Mouse (Mus musculus): ENCODE results near the gene Ccdc87. TPM values are rescaled to one million over a fixed set of nuclear protein-coding genes. Genes with fewer than 3 reads are reported as not detected.
"Not testable (repeated sequence)": the region's sequence is repeated elsewhere in the genome, so short reads cannot be mapped to it uniquely, and the experiment has no call there.

The Ccdc87 gene
- total and polyA plus RNA-seq, 3 experiments, result 0.05 TPM; not detected in 2

DNA sequence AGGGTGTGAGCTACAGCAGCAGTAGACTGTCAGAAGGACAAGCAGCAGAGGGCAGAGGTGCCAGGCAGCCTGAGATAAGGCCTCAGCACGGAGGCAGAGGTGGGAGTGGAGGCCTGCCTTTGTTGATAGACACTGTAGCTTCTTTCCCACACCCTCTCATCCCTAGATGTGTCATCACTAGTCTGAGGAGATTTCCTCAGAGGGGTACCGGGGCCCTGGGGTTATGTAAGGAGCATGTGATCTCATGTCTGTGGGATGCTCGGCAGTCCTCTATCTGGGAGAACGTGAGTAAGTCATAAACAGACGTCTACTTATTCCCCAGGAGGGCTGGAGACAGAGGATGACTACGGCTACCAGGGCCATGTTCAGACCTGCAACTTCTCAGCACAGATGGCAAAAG lies 19.9 kb downstream of the Ccdc87 start:
- ATAC-seq (ENCODE audit: extremely low read depth, insufficient number of reproducible peaks, low FRiP score, poor library complexity, severe bottlenecking) (no peak), DNase-seq (ENCODE audit: low spot score) (no peak)
- TF ChIP-seq TAL1 (conservative IDR thresholded peaks at IDR 0.05; ENCODE audit: low read depth, low read length), result no peak
- no peak for TF ChIP-seq CTCF (IDR thresholded peaks at IDR 0.05; ENCODE audit: low read depth, low read length)
- TF ChIP-seq GATA1 (IDR thresholded peaks at IDR 0.05; ENCODE audit: borderline replicate concordance, low read length), result no peak
- no peak for TF ChIP-seq GATA2 (IDR thresholded peaks at IDR 0.05; ENCODE audit: borderline replicate concordance, low read depth, low read length)
- TF ChIP-seq POLR2AphosphoS5 (IDR thresholded peaks at IDR 0.05; ENCODE audit: insufficient replicate concordance, low read depth, low read length), result no peak
- H3K36me3 ChIP-seq (replicated peaks), result no peaks in the 10 kb centered on the region
- peaks cover 8% of the 10 kb centered on the region for H3K4me1 ChIP-seq (ENCODE audit: insufficient read depth, low read depth, low read length)
- peaks cover 68% of the 10 kb centered on the region for H3K27me3 ChIP-seq (ENCODE audit: insufficient read depth, low read length)
- H3K4me3 ChIP-seq (ENCODE audit: low read depth, low read length), result no peak overlapping the region
- H3K9me3 ChIP-seq (replicated peaks), result no peaks in the 10 kb centered on the region

GRCm38 (mm10) chr19:4863048-4863447 lies 23.9 kb downstream of the Ccdc87 start:
- ATAC-seq (ENCODE audit: extremely low read depth, insufficient number of reproducible peaks, low FRiP score, poor library complexity, severe bottlenecking), result no peak
- H3K27me3 ChIP-seq (ENCODE audit: insufficient read depth, low read length), result peaks cover 63% of the 10 kb centered on the region
- no peak for DNase-seq (ENCODE audit: low spot score)
- no peaks in the 10 kb centered on the region for H3K36me3 ChIP-seq (replicated peaks)
- H3K4me1 ChIP-seq (ENCODE audit: insufficient read depth, low read depth, low read length), result peaks cover 7% of the 10 kb centered on the region
- no peaks in the 10 kb centered on the region for H3K9me3 ChIP-seq (replicated peaks)
- TF ChIP-seq GATA2 (IDR thresholded peaks at IDR 0.05; ENCODE audit: borderline replicate concordance, low read depth, low read length) (no peak), POLR2AphosphoS5 (IDR thresholded peaks at IDR 0.05; ENCODE audit: insufficient replicate concordance, low read depth, low read length) (no peak), TAL1 (conservative IDR thresholded peaks at IDR 0.05; ENCODE audit: low read depth, low read length) (no peak), GATA1 (IDR thresholded peaks at IDR 0.05; ENCODE audit: borderline replicate concordance, low read length) (no peak), CTCF (IDR thresholded peaks at IDR 0.05; ENCODE audit: low read depth, low read length) (no peak)
- H3K4me3 ChIP-seq (ENCODE audit: low read depth, low read length), result no peak overlapping the region

DNA sequence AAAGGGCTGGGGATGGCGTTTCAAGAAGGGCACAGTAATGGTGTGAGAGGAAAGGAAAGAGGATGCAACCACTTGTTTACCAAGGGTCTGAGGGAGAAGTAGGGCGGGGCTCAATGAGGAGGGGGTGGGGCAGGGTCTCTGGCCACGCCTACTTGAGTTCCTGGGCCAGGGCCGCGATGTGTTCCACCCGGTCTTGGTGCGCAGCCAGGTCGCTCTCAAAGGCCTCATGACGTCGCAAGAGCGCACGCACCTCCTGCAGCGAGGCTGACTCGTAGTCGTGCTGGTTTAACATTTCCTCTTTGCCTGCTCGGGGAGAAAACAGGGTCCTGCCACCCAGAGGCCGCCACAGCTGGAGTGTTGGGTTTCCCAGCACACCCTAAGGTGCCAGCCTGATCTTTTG lies 26.0 kb downstream of the Ccdc87 start:
- Histone ChIP-seq H3K4me3 (ENCODE audit: low read depth, low read length) (no peak overlapping the region), H3K27me3 (ENCODE audit: insufficient read depth, low read length) (peaks cover 57% of the 10 kb centered on the region), H3K9me3 (replicated peaks) (no peaks in the 10 kb centered on the region), H3K36me3 (replicated peaks) (no peaks in the 10 kb centered on the region), H3K4me1 (ENCODE audit: insufficient read depth, low read depth, low read length) (peaks cover 3% of the 10 kb centered on the region)
- TF ChIP-seq TAL1 (conservative IDR thresholded peaks at IDR 0.05; ENCODE audit: low read depth, low read length), result no peak
- TF ChIP-seq GATA1 (IDR thresholded peaks at IDR 0.05; ENCODE audit: borderline replicate concordance, low read length), result no peak
- TF ChIP-seq POLR2AphosphoS5 (IDR thresholded peaks at IDR 0.05; ENCODE audit: insufficient replicate concordance, low read depth, low read length), result no peak
- TF ChIP-seq GATA2 (IDR thresholded peaks at IDR 0.05; ENCODE audit: borderline replicate concordance, low read depth, low read length), result no peak
- TF ChIP-seq CTCF (IDR thresholded peaks at IDR 0.05; ENCODE audit: low read depth, low read length), result no peak
- ATAC-seq (ENCODE audit: extremely low read depth, insufficient number of reproducible peaks, low FRiP score, poor library complexity, severe bottlenecking), result no peak
- no peak for DNase-seq (ENCODE audit: low spot score)

- ATAC-seq (ENCODE audit: extremely low read depth, insufficient number of reproducible peaks, low FRiP score, poor library complexity, severe bottlenecking); H3K9me3 ChIP-seq (replicated peaks); H3K4me3 ChIP-seq (ENCODE audit: low read depth, low read length); DNase-seq (ENCODE audit: low spot score); H3K36me3 ChIP-seq (replicated peaks): not testable (repeated sequence)
- peaks cover 18% of the 10 kb centered on the region for H3K4me1 ChIP-seq (ENCODE audit: insufficient read depth, low read depth, low read length)
- peaks cover 41% of the 10 kb centered on the region for H3K27me3 ChIP-seq (ENCODE audit: insufficient read depth, low read length)
These were observed 35.4 kb downstream of the Ccdc87 start for GRCm38 (mm10) chr19:4874613-4875012.

GRCm38 (mm10) chr19:4876241-4876640 lies 37.1 kb downstream of the Ccdc87 start:
- peaks cover 16% of the 10 kb centered on the region for H3K36me3 ChIP-seq (replicated peaks)
- no peak for DNase-seq (ENCODE audit: low spot score)
- H3K27me3 ChIP-seq (ENCODE audit: insufficient read depth, low read length), result peaks cover 36% of the 10 kb centered on the region
- H3K4me1 ChIP-seq (ENCODE audit: insufficient read depth, low read depth, low read length), result peaks cover 33% of the 10 kb centered on the region
- no peaks in the 10 kb centered on the region for H3K9me3 ChIP-seq (replicated peaks)
- no peak for TF ChIP-seq GATA2 (IDR thresholded peaks at IDR 0.05; ENCODE audit: borderline replicate concordance, low read depth, low read length)
- no peak for TF ChIP-seq TAL1 (conservative IDR thresholded peaks at IDR 0.05; ENCODE audit: low read depth, low read length)
- no peak for TF ChIP-seq CTCF (IDR thresholded peaks at IDR 0.05; ENCODE audit: low read depth, low read length)
- no peak for TF ChIP-seq POLR2AphosphoS5 (IDR thresholded peaks at IDR 0.05; ENCODE audit: insufficient replicate concordance, low read depth, low read length)
- no peak for TF ChIP-seq GATA1 (IDR thresholded peaks at IDR 0.05; ENCODE audit: borderline replicate concordance, low read length)
- ATAC-seq (ENCODE audit: extremely low read depth, insufficient number of reproducible peaks, low FRiP score, poor library complexity, severe bottlenecking), result no peak
- H3K4me3 ChIP-seq (ENCODE audit: low read depth, low read length), result no peak overlapping the region

DNA sequence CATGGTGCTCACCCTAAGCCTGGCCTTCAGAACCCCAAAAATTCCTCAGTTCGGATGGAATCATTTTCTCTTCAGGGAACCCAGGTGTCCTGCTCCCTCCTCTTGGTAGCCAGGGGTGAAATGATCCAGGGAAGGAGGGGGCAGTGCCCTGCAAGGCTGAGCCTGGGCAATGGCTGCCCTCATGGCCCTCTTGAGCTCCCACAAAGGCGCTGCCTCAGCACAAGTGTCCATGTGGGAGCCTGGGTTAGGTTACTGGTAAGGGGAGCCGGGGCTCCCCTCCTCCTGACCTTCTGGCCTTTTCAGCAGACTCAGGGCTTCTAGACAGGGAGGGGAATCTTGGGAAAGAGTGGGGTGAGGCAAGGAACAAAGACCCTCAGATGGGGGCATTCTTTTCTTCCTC lies 37.6 kb downstream of the Ccdc87 start:
- H3K36me3 ChIP-seq (replicated peaks), result peaks cover 21% of the 10 kb centered on the region
- no peaks in the 10 kb centered on the region for H3K9me3 ChIP-seq (replicated peaks)
- no peak for ATAC-seq (ENCODE audit: extremely low read depth, insufficient number of reproducible peaks, low FRiP score, poor library complexity, severe bottlenecking)
- no peak overlapping the region for H3K4me3 ChIP-seq (ENCODE audit: low read depth, low read length)
- H3K4me1 ChIP-seq (ENCODE audit: insufficient read depth, low read depth, low read length), result peaks cover 37% of the 10 kb centered on the region
- H3K27me3 ChIP-seq (ENCODE audit: insufficient read depth, low read length), result peaks cover 32% of the 10 kb centered on the region
- no peak for DNase-seq (ENCODE audit: low spot score)
- TF ChIP-seq CTCF (IDR thresholded peaks at IDR 0.05; ENCODE audit: low read depth, low read length) (no peak), GATA2 (IDR thresholded peaks at IDR 0.05; ENCODE audit: borderline replicate concordance, low read depth, low read length) (no peak), TAL1 (conservative IDR thresholded peaks at IDR 0.05; ENCODE audit: low read depth, low read length) (no peak)

- Histone ChIP-seq H3K36me3 (replicated peaks) (peaks cover 31% of the 10 kb centered on the region), H3K27me3 (ENCODE audit: insufficient read depth, low read length) (peaks cover 28% of the 10 kb centered on the region), H3K4me3 (ENCODE audit: low read depth, low read length) (peak within 1 kb of the TSS; percentile 98), H3K4me1 (ENCODE audit: insufficient read depth, low read depth, low read length) (peaks cover 37% of the 10 kb centered on the region), H3K9me3 (replicated peaks) (no peaks in the 10 kb centered on the region)
- ATAC-seq (ENCODE audit: extremely low read depth, insufficient number of reproducible peaks, low FRiP score, poor library complexity, severe bottlenecking), result no peak
- no peak for DNase-seq (ENCODE audit: low spot score)
- TF ChIP-seq GATA1 (IDR thresholded peaks at IDR 0.05; ENCODE audit: borderline replicate concordance, low read length) (no peak), TAL1 (conservative IDR thresholded peaks at IDR 0.05; ENCODE audit: low read depth, low read length) (no peak), POLR2AphosphoS5 (IDR thresholded peaks at IDR 0.05; ENCODE audit: insufficient replicate concordance, low read depth, low read length) (no peak)
These were observed 38.6 kb downstream of the Ccdc87 start, which contains the start of gene Actn3 for GRCm38 (mm10) chr19:4877785-4878184. Gene Actn3 (minus strand): TSS chr19:4877909.

All from G1E (cell line).